Mouse (Mus musculus) cerebellum, postnatal 36 days (tissue): Measurements from ENCODE around the gene Cep68.
"Not testable (repeated sequence)": the region's sequence is repeated elsewhere in the genome, so short reads cannot be mapped to it uniquely, and the experiment has no call there.

Experiments
- DNase-seq, 2 experiments: peaks; one replicate each; pipeline ENCODE4 v3.0.0; 2021 to 2022; ENCODE audit warnings: mixed read lengths in 2 of 2

Cep68 gene

GRCm38 (mm10) chr11:20241311-20241710 is 7.9 kb downstream of the Cep68 start:
- DNase-seq, result no peak

- DNase-seq, result no peak
Observed at GRCm38 (mm10) chr11:20240331-20240730, 8.9 kb downstream of the Cep68 start.

GRCm38 (mm10) chr11:20239279-20239861 is 9.9 kb downstream of the Cep68 start:
- no peak for DNase-seq

GRCm38 (mm10) chr11:20237976-20238375 is 11.3 kb downstream of the Cep68 start:
- no peak for DNase-seq

- DNase-seq, result no peak
Observed at GRCm38 (mm10) chr11:20237018-20237417, 12.2 kb downstream of the Cep68 start.

GRCm38 (mm10) chr11:20234233-20234632 is 15.0 kb downstream of the Cep68 start:
- no peak for DNase-seq

- DNase-seq, result no peak
Observed at GRCm38 (mm10) chr11:20232016-20232755, 17.0 kb downstream of the Cep68 start.

GRCm38 (mm10) chr11:20231128-20231878 is 17.9 kb downstream of the Cep68 start:
- no peak for DNase-seq

- no peak for DNase-seq
Observed at GRCm38 (mm10) chr11:20230286-20230685, 18.9 kb downstream of the Cep68 start.

GRCm38 (mm10) chr11:20229311-20229710 is 19.9 kb downstream of the Cep68 start:
- DNase-seq, result no peak

GRCm38 (mm10) chr11:20228666-20229065 is 20.6 kb downstream of the Cep68 start:
- DNase-seq, result no peak

- no peak for DNase-seq
Observed at GRCm38 (mm10) chr11:20225938-20226337, 23.3 kb downstream of the Cep68 start.

GRCm38 (mm10) chr11:20224196-20224595 is 25.0 kb downstream of the Cep68 start:
- DNase-seq, result no peak

- not testable (repeated sequence) for DNase-seq
Observed at GRCm38 (mm10) chr11:20221671-20222070, 27.6 kb downstream of the Cep68 start.

- DNase-seq, result no peak
Observed at GRCm38 (mm10) chr11:20217227-20217626, 32.0 kb downstream of the Cep68 start.

- no peak for DNase-seq
Observed at GRCm38 (mm10) chr11:20216415-20216814, 32.8 kb downstream of the Cep68 start.

- DNase-seq, result no peak
Observed at GRCm38 (mm10) chr11:20214779-20215178, 34.5 kb downstream of the Cep68 start.

- DNase-seq, result no peak
Observed at GRCm38 (mm10) chr11:20211838-20212237, 37.4 kb downstream of the Cep68 start.

GRCm38 (mm10) chr11:20207589-20207988 is 41.6 kb downstream of the Cep68 start:
- no peak for DNase-seq

- no peak for DNase-seq
Observed at GRCm38 (mm10) chr11:20206626-20207223, 42.5 kb downstream of the Cep68 start.

- DNase-seq, result no peak
Observed at GRCm38 (mm10) chr11:20205538-20205937, 43.7 kb downstream of the Cep68 start.

GRCm38 (mm10) chr11:20204870-20205446 is 44.3 kb downstream of the Cep68 start:
- DNase-seq, result no peak

GRCm38 (mm10) chr11:20204321-20204720 is 44.9 kb downstream of the Cep68 start:
- DNase-seq, result no peak
